Mouse (Mus musculus): ENCODE results near the gene Med21. TPM values are rescaled to one million over a fixed set of nuclear protein-coding genes. Genes with fewer than 3 reads are reported as not detected.

Med21 gene
- polyA plus RNA-seq (2015; fragmentation: Nextera tagmentation; extraction: Ambion mirVana) = 112 and 117 TPM in 2 replicates

- peak; percentile 98 for ATAC-seq
- peak; percentile 99 for DNase-seq (ENCODE audit: low spot score)
- Histone ChIP-seq H3K27me3 (replicated peaks; ENCODE audit: insufficient read depth, low read length) (no peaks in the 10 kb centered on the region), H3K36me3 (ENCODE audit: insufficient read depth, low read length) (no peaks in the 10 kb centered on the region), H3K4me3 (ENCODE audit: low read depth, low read length) (peak within 1 kb of the TSS; percentile 87), H3K9me3 (ENCODE audit: low read length) (no peaks in the 10 kb centered on the region), H3K9ac (replicated peaks; ENCODE audit: low read depth) (peak within 1 kb of the TSS; percentile 85), H3K4me2 (replicated peaks; ENCODE audit: low read depth, low read length) (peak within 1 kb of the TSS; percentile 79), H3K4me1 (ENCODE audit: insufficient read depth, low read depth, low read length) (peaks cover 7% of the 10 kb centered on the region; the same call in 1 of the 2 replicates), H3K27ac (ENCODE audit: low read length) (peak within 1 kb of the TSS; percentile 94)
- 2% methylated on average over 58 of the region's 60 CpGs for WGBS
- TF ChIP-seq EP300 (IDR thresholded peaks at IDR 0.05) (no peak), CTCF (IDR thresholded peaks at IDR 0.05) (peak; percentile 57)
Observed at GRCm38 (mm10) chr6:146642276-146643183, at the start of gene Med21, which contains the start of gene Tm7sf3. Med21 (plus strand) TSS chr6:146642547. Tm7sf3 (minus strand) TSS chr6:146642824.

GRCm38 (mm10) chr6:146602601-146603000, 39.7 kb upstream of the Med21 start:
- H3K27me3 ChIP-seq (replicated peaks; ENCODE audit: insufficient read depth, low read length) = no peaks in the 10 kb centered on the region
- no peaks in the 10 kb centered on the region for H3K9me3 ChIP-seq (ENCODE audit: low read length)
- TF ChIP-seq CTCF (IDR thresholded peaks at IDR 0.05) = no peak
- TF ChIP-seq EP300 (IDR thresholded peaks at IDR 0.05) = no peak
- H3K4me2 ChIP-seq (replicated peaks; ENCODE audit: low read depth, low read length) = no peak overlapping the region
- no peak for ATAC-seq
- 75% methylated on average over 4 of the region's 4 CpGs for WGBS
- H3K4me1 ChIP-seq (ENCODE audit: insufficient read depth, low read depth, low read length) = no peaks in the 10 kb centered on the region
- H3K9ac ChIP-seq (replicated peaks; ENCODE audit: low read depth) = no peak overlapping the region
- H3K27ac ChIP-seq (ENCODE audit: low read length) = no peak overlapping the region
- H3K36me3 ChIP-seq (ENCODE audit: insufficient read depth, low read length) = peaks cover 17% of the 10 kb centered on the region; the same call in 1 of the 2 replicates
- no peak for DNase-seq (ENCODE audit: low spot score)
- no peak overlapping the region for H3K4me3 ChIP-seq (ENCODE audit: low read depth, low read length)

GRCm38 (mm10) chr6:146603651-146604050, 38.7 kb upstream of the Med21 start:
- WGBS = 82% methylated on average over 10 of the region's 10 CpGs
- Histone ChIP-seq H3K4me3 (ENCODE audit: low read depth, low read length) (no peak overlapping the region), H3K27me3 (replicated peaks; ENCODE audit: insufficient read depth, low read length) (no peaks in the 10 kb centered on the region), H3K9me3 (ENCODE audit: low read length) (no peaks in the 10 kb centered on the region), H3K36me3 (ENCODE audit: insufficient read depth, low read length) (peaks cover 17% of the 10 kb centered on the region; the same call in 1 of the 2 replicates), H3K9ac (replicated peaks; ENCODE audit: low read depth) (no peak overlapping the region), H3K27ac (ENCODE audit: low read length) (no peak overlapping the region), H3K4me1 (ENCODE audit: insufficient read depth, low read depth, low read length) (no peaks in the 10 kb centered on the region), H3K4me2 (replicated peaks; ENCODE audit: low read depth, low read length) (no peak overlapping the region)
- ATAC-seq = no peak
- no peak for DNase-seq (ENCODE audit: low spot score)
- TF ChIP-seq EP300 (IDR thresholded peaks at IDR 0.05) (no peak), CTCF (IDR thresholded peaks at IDR 0.05) (no peak)

- H3K27me3 ChIP-seq (replicated peaks; ENCODE audit: insufficient read depth, low read length) = no peaks in the 10 kb centered on the region
- DNase-seq (ENCODE audit: low spot score) = no peak
- H3K9me3 ChIP-seq (ENCODE audit: low read length) = no peaks in the 10 kb centered on the region
- no peak overlapping the region for H3K4me2 ChIP-seq (replicated peaks; ENCODE audit: low read depth, low read length)
- TF ChIP-seq EP300 (IDR thresholded peaks at IDR 0.05) (no peak), CTCF (IDR thresholded peaks at IDR 0.05) (no peak)
- ATAC-seq = no peak
- H3K9ac ChIP-seq (replicated peaks; ENCODE audit: low read depth) = no peak overlapping the region
- no peak overlapping the region for H3K4me3 ChIP-seq (ENCODE audit: low read depth, low read length)
- H3K36me3 ChIP-seq (ENCODE audit: insufficient read depth, low read length) = peaks cover 7% of the 10 kb centered on the region
- WGBS = 88% methylated on average over 6 of the region's 6 CpGs
- H3K27ac ChIP-seq (ENCODE audit: low read length) = no peak overlapping the region
- H3K4me1 ChIP-seq (ENCODE audit: insufficient read depth, low read depth, low read length) = no peaks in the 10 kb centered on the region
Observed at GRCm38 (mm10) chr6:146611385-146611784, 31.0 kb upstream of the Med21 start.

GRCm38 (mm10) chr6:146611897-146612296, 30.4 kb upstream of the Med21 start:
- DNase-seq (ENCODE audit: low spot score) (no peak), ATAC-seq (no peak)
- no peak overlapping the region for H3K27ac ChIP-seq (ENCODE audit: low read length)
- no peak for TF ChIP-seq EP300 (IDR thresholded peaks at IDR 0.05)
- no peak for TF ChIP-seq CTCF (IDR thresholded peaks at IDR 0.05)
- H3K4me3 ChIP-seq (ENCODE audit: low read depth, low read length) = no peak overlapping the region
- no peaks in the 10 kb centered on the region for H3K9me3 ChIP-seq (ENCODE audit: low read length)
- WGBS = 92% methylated on average over 7 of the region's 7 CpGs
- H3K9ac ChIP-seq (replicated peaks; ENCODE audit: low read depth) = no peak overlapping the region
- no peaks in the 10 kb centered on the region for H3K27me3 ChIP-seq (replicated peaks; ENCODE audit: insufficient read depth, low read length)
- no peaks in the 10 kb centered on the region for H3K4me1 ChIP-seq (ENCODE audit: insufficient read depth, low read depth, low read length)
- H3K4me2 ChIP-seq (replicated peaks; ENCODE audit: low read depth, low read length) = no peak overlapping the region
- H3K36me3 ChIP-seq (ENCODE audit: insufficient read depth, low read length) = peaks cover 7% of the 10 kb centered on the region

GRCm38 (mm10) chr6:146612736-146613135, 29.6 kb upstream of the Med21 start:
- DNase-seq (ENCODE audit: low spot score) (no peak), ATAC-seq (no peak)
- H3K27ac ChIP-seq (ENCODE audit: low read length) = no peak overlapping the region
- no peak overlapping the region for H3K4me2 ChIP-seq (replicated peaks; ENCODE audit: low read depth, low read length)
- no peak overlapping the region for H3K9ac ChIP-seq (replicated peaks; ENCODE audit: low read depth)
- no peak overlapping the region for H3K4me3 ChIP-seq (ENCODE audit: low read depth, low read length)
- no peaks in the 10 kb centered on the region for H3K9me3 ChIP-seq (ENCODE audit: low read length)
- TF ChIP-seq CTCF (IDR thresholded peaks at IDR 0.05) (no peak), EP300 (IDR thresholded peaks at IDR 0.05) (no peak)
- H3K36me3 ChIP-seq (ENCODE audit: insufficient read depth, low read length) = peaks cover 7% of the 10 kb centered on the region
- no peaks in the 10 kb centered on the region for H3K27me3 ChIP-seq (replicated peaks; ENCODE audit: insufficient read depth, low read length)
- H3K4me1 ChIP-seq (ENCODE audit: insufficient read depth, low read depth, low read length) = no peaks in the 10 kb centered on the region
- 83% methylated on average over 5 of the region's 5 CpGs for WGBS

All from lung, postnatal 0 days (tissue).